Mouse (Mus musculus): ENCODE measurements around the gene Btbd35f13. TPM values are rescaled to one million over a fixed set of nuclear protein-coding genes. Genes with fewer than 3 reads are reported as not detected.
"Not testable (repeated sequence)": the region's sequence is repeated elsewhere in the genome, so short reads cannot be mapped to it uniquely, and the experiment has no call there.

The Btbd35f13 gene
- not detected for total RNA-seq (2021)
- long read RNA-seq, result 0 reads

DNA sequence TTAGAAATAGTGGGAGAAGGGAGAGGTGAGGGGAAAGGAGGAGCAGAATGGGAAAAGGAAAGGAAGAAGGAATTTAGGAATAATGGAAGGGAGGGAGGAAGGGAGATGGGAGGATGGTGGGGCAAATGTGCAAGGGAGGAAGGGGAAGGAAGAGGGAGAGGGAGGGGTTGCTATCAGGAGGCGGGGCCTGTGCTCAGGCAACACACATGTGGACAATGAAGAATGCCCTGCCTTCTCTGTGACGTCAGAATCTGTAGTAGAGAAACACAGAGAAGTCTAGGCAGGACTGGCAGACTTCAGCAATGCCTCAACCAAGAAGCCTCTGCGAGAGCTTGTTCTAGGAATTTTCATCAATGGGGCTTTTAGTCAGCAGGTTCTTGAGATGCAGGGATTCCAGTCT lies at the start of gene Btbd35f13:
Btbd35f13 (plus strand) TSS at position 301 of the 400 bp plus-strand sequence.
- not testable (repeated sequence) for DNase-seq (ENCODE audit: low spot score in 2 of 2)

DNA sequence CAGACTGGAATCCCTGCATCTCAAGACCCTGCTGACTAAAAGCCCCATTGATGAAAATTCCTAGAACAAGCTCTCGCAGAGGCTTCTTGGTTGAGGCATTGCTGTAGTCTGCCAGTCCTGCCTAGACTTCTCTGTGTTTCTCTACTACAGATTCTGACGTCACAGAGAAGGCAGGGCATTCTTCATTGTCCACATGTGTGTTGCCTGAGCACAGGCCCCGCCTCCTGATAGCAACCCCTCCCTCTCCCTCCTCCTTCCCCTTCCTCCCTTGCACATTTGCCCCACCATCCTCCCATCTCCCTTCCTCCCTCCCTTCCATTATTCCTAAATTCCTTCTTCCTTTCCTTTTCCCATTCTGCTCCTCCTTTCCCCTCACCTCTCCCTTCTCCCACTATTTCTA lies 45.3 kb downstream of the Btbd35f13 start, which contains the start of gene Btbd35f14:
Btbd35f14 (minus strand) TSS at position 101 of the 400 bp plus-strand sequence.
- not testable (repeated sequence) for DNase-seq (ENCODE audit: low spot score in 2 of 2)

Other genes with a start within 250 kb of the Btbd35f13 start
- not detected for gene Btbd35f15, start 79.9 kb upstream of the Btbd35f13 start, total RNA-seq (2021)
- gene Btbd35f14, start 45.2 kb downstream of the Btbd35f13 start, total RNA-seq (2021), result not detected

Measured in layer of hippocampus, postnatal 10 days (tissue).